Mouse (Mus musculus): Measurements from ENCODE around the gene Larp6.

Gene Larp6

GRCm38 (mm10) chr9:60759436-60760007, 46.7 kb downstream of the Larp6 start:
- no peak for DNase-seq (ENCODE audit: low spot score)

- no peak for DNase-seq (ENCODE audit: low spot score)
These were observed 52.4 kb downstream of the Larp6 start for GRCm38 (mm10) chr9:60765181-60765580.

- no peak for DNase-seq (ENCODE audit: low spot score)
These were observed 55.6 kb downstream of the Larp6 start for GRCm38 (mm10) chr9:60768393-60768792.

- no peak for DNase-seq (ENCODE audit: low spot score)
These were observed 56.9 kb downstream of the Larp6 start for GRCm38 (mm10) chr9:60769711-60770111.

DNA sequence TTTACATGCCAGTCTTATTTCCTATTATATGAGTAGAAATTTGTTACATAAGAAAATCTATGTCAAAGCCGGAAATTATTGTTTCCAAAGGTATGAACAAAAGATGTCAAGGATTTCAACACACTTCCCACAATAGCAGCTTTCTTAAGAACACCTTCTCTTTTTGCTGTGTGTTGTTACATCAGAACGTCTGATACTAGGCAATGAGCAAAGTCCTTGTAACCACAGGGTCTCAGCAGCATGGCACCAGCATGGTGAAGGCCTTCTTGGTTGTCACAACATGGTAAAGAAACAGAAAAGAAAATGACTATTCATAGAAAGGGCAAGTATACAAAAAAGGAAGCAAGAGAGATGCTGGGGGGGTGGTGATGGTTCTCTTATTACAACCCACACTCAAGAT, 60.9 kb downstream of the Larp6 start:
- DNase-seq (ENCODE audit: low spot score) = no peak

- no peak for DNase-seq (ENCODE audit: low spot score)
These were observed 64.1 kb downstream of the Larp6 start for GRCm38 (mm10) chr9:60776899-60777298.

GRCm38 (mm10) chr9:60782057-60782789, 69.4 kb downstream of the Larp6 start:
- DNase-seq (ENCODE audit: low spot score) = no peak

DNA sequence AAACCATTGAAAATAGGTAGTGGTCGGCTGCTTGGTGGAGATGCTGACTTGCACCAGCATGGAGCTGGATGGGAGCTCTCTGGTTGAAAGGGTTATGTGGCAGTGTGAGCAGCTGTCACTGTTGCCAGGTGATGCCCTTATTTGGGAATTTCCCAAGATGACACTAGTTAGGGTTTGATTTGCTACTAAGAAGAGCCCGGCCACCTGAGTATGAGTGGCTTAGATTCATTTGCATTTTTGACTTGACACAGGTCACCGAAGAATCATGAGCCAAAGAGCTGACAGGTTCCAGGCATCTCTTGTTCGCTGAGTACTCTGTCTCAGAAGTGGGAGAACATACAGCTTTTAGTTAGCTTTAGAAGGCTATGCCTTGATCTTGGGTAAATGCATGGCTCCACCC, 72.3 kb downstream of the Larp6 start:
- no peak for DNase-seq (ENCODE audit: low spot score)

- DNase-seq (ENCODE audit: low spot score) = no peak
These were observed 74.8 kb downstream of the Larp6 start for GRCm38 (mm10) chr9:60787517-60788110.

All from spleen, adult 12 weeks (tissue).